Mouse (Mus musculus): ENCODE measurements around the gene Selenom.
A peak's percentile ranks its signal among the peaks of the same experiment; 100 is the strongest.

DNA sequence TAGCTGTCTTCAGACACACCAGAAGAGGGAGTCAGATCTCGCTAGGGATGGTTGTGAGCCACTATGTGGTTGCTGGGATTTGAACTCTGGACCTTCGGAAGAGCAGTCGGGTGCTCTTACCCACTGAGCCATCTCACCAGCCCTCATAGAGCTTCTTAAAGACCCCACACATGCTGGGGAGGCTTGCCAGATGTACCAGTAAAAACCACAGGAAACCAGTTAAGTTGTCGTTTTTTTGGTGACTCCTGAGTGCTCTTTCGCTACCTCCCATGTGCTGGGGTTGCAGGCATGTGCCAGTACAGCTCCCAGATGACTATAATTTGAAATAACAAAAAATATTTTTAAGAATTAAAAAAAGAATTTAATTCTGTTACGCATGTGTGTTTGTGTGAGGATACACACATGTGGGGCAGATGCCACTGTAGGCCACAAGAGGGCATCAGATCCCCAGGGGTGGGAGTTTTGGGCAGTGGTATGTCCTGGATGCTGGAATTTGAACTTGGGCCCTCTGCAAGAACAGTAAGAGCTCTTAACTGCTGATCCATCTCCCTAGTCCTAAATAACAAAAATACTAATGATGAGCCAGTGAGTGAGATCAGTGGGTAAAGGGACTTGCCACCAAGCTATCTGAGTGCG, 39.9 kb upstream of the Selenom start:
- TF ChIP-seq CTCF (IDR thresholded peaks at IDR 0.05; ENCODE audit: low read depth, low read length): peak; percentile 78
- no peak for TF ChIP-seq EP300 (IDR thresholded peaks at IDR 0.05; ENCODE audit: insufficient read depth, low read depth, low read length)
- no peak for TF ChIP-seq POLR2A (IDR thresholded peaks at IDR 0.05; ENCODE audit: insufficient read depth, low read length)

All from ES-Bruce4 (cell line).